Mouse (Mus musculus) left cerebral cortex, postnatal 10 days (tissue): ENCODE data around the gene Nup133. TPM values are rescaled to one million over a fixed set of nuclear protein-coding genes. Genes with fewer than 3 reads are reported as not detected.

ENCODE experiments used
- DNase-seq, 2 experiments: peaks; one replicate each; pipeline ENCODE4 v3.0.0; 2021 to 2022; ENCODE audit warnings: low spot score in 2 of 2, mixed read lengths in 1 of 2; ENCODE audit errors: extremely low spot score in 1 of 2
- intact Hi-C: fragments of 180-260 bp; cut with DNase I; formaldehyde crosslinking; loops from one replicate; pipeline ENCODE4 v1.15.1; 2025
- total RNA-seq, 2 experiments: library from RNA; stranded (reverse); gene quantifications; 2 replicates each; pipeline ENCODE4 v1.2.3; 2021

The Nup133 gene
- total RNA-seq, 2 experiments from 2014 or later: 24.8 to 25.4 TPM

- DNase-seq: no peak
- intact Hi-C loops: loop anchor here (5.0 kb wide), 1 partner anchor 36 kb away; no protein-coding TSS in a partner anchor
Observed at GRCm38 (mm10) chr8:123893413-123893812, 55.7 kb downstream of the Nup133 start.

GRCm38 (mm10) chr8:123892586-123893155 lies 56.4 kb downstream of the Nup133 start:
- DNase-seq: peak in 1 of 2 experiments; percentile 48
- intact Hi-C loops: loop anchor here (5.0 kb wide), 1 partner anchor 35 kb away; no protein-coding TSS in a partner anchor

GRCm38 (mm10) chr8:123891883-123892585 lies 57.0 kb downstream of the Nup133 start:
- DNase-seq: peak; percentile 77 to 81
- intact Hi-C loops: loop anchor here (5.0 kb wide), 1 partner anchor 35 kb away; no protein-coding TSS in a partner anchor

- peak in 1 of 2 experiments; percentile 45 for DNase-seq
- intact Hi-C loops: loop anchor here (5.0 kb wide), 1 partner anchor 34 kb away; no protein-coding TSS in a partner anchor
Observed at GRCm38 (mm10) chr8:123891271-123891670, 57.8 kb downstream of the Nup133 start.

GRCm38 (mm10) chr8:123889797-123890196 lies 59.3 kb downstream of the Nup133 start:
- intact Hi-C loops: loop anchor here (5.0 kb wide), 1 partner anchor 32 kb away; no protein-coding TSS in a partner anchor

GRCm38 (mm10) chr8:123887956-123888355 lies 61.1 kb downstream of the Nup133 start:
- intact Hi-C loops: no loop called here
- DNase-seq: no peak

More at GRCm38 (mm10) chr8:123889797-123890196, 59.3 kb downstream of the Nup133 start:
- no peak for DNase-seq

- intact Hi-C loops: no loop called here
- DNase-seq: no peak
Observed at GRCm38 (mm10) chr8:123887163-123887562, 61.9 kb downstream of the Nup133 start.

GRCm38 (mm10) chr8:123884721-123885565 lies 64.1 kb downstream of the Nup133 start:
- intact Hi-C loops: no loop called here
- peak; percentile 69 to 80 for DNase-seq

GRCm38 (mm10) chr8:123883094-123883493 lies 66.0 kb downstream of the Nup133 start:
- intact Hi-C loops: no loop called here

GRCm38 (mm10) chr8:123882412-123882811 lies 66.7 kb downstream of the Nup133 start:
- no peak for DNase-seq
- intact Hi-C loops: no loop called here

More at GRCm38 (mm10) chr8:123883094-123883493, 66.0 kb downstream of the Nup133 start:
- DNase-seq: no peak

- no peak for DNase-seq
- intact Hi-C loops: no loop called here
Observed at GRCm38 (mm10) chr8:123880821-123881350, 68.2 kb downstream of the Nup133 start.

- DNase-seq: peak; percentile 74 to 86
- intact Hi-C loops: no loop called here
Observed at GRCm38 (mm10) chr8:123880271-123880670, 68.8 kb downstream of the Nup133 start.

GRCm38 (mm10) chr8:123877865-123878264 lies 71.2 kb downstream of the Nup133 start:
- DNase-seq: no peak
- intact Hi-C loops: no loop called here

GRCm38 (mm10) chr8:123874324-123874723 lies 74.7 kb downstream of the Nup133 start:
- intact Hi-C loops: no loop called here
- DNase-seq: no peak

GRCm38 (mm10) chr8:123873364-123873763 lies 75.7 kb downstream of the Nup133 start:
- intact Hi-C loops: no loop called here
- DNase-seq: no peak

- intact Hi-C loops: no loop called here
- no peak for DNase-seq
Observed at GRCm38 (mm10) chr8:123872048-123872447, 77.0 kb downstream of the Nup133 start.

- intact Hi-C loops: no loop called here
- no peak for DNase-seq
Observed at GRCm38 (mm10) chr8:123866971-123867370, 82.1 kb downstream of the Nup133 start.

- intact Hi-C loops: no loop called here
- no peak for DNase-seq
Observed at GRCm38 (mm10) chr8:123865786-123866185, 83.3 kb downstream of the Nup133 start.

GRCm38 (mm10) chr8:123860386-123860785 lies 88.7 kb downstream of the Nup133 start:
- intact Hi-C loops: no loop called here
- no peak for DNase-seq
